Mouse (Mus musculus): ENCODE results near the gene Angel1.
A peak's percentile ranks its signal among the peaks of the same experiment; 100 is the strongest.

Angel1 gene

GRCm38 (mm10) chr12:86690700-86691485, 35.4 kb downstream of the Angel1 start:
- no peak for TF ChIP-seq GATA4 (IDR thresholded peaks at IDR 0.05; ENCODE audit: insufficient replicate concordance, low read length)

- no peak for TF ChIP-seq GATA4 (IDR thresholded peaks at IDR 0.05; ENCODE audit: insufficient replicate concordance, low read length)
These were observed 37.3 kb downstream of the Angel1 start for GRCm38 (mm10) chr12:86688917-86689316.

- TF ChIP-seq GATA4 (IDR thresholded peaks at IDR 0.05; ENCODE audit: insufficient replicate concordance, low read length), result no peak
These were observed 38.2 kb downstream of the Angel1 start for GRCm38 (mm10) chr12:86687971-86688573.

GRCm38 (mm10) chr12:86687445-86687955, 38.8 kb downstream of the Angel1 start:
- TF ChIP-seq GATA4 (IDR thresholded peaks at IDR 0.05; ENCODE audit: insufficient replicate concordance, low read length), result no peak

GRCm38 (mm10) chr12:86686551-86687330, 39.5 kb downstream of the Angel1 start:
- no peak for TF ChIP-seq GATA4 (IDR thresholded peaks at IDR 0.05; ENCODE audit: insufficient replicate concordance, low read length)

- TF ChIP-seq GATA4 (IDR thresholded peaks at IDR 0.05; ENCODE audit: insufficient replicate concordance, low read length), result no peak
These were observed 41.0 kb downstream of the Angel1 start for GRCm38 (mm10) chr12:86685275-86685674.

- TF ChIP-seq GATA4 (IDR thresholded peaks at IDR 0.05; ENCODE audit: insufficient replicate concordance, low read length), result peak; percentile 20; the same call in 1 of the 2 replicates
These were observed 42.6 kb downstream of the Angel1 start for GRCm38 (mm10) chr12:86683698-86684097.

GRCm38 (mm10) chr12:86682178-86682577, 44.1 kb downstream of the Angel1 start:
- no peak for TF ChIP-seq GATA4 (IDR thresholded peaks at IDR 0.05; ENCODE audit: insufficient replicate concordance, low read length)

- no peak for TF ChIP-seq GATA4 (IDR thresholded peaks at IDR 0.05; ENCODE audit: insufficient replicate concordance, low read length)
These were observed 44.6 kb downstream of the Angel1 start for GRCm38 (mm10) chr12:86681626-86682025.

- peak; percentile 14; the same call in 1 of the 2 replicates for TF ChIP-seq GATA4 (IDR thresholded peaks at IDR 0.05; ENCODE audit: insufficient replicate concordance, low read length)
These were observed 45.6 kb downstream of the Angel1 start for GRCm38 (mm10) chr12:86680591-86681193.

GRCm38 (mm10) chr12:86679991-86680491, 46.2 kb downstream of the Angel1 start:
- no peak for TF ChIP-seq GATA4 (IDR thresholded peaks at IDR 0.05; ENCODE audit: insufficient replicate concordance, low read length)

GRCm38 (mm10) chr12:86679546-86679930, 46.7 kb downstream of the Angel1 start:
- TF ChIP-seq GATA4 (IDR thresholded peaks at IDR 0.05; ENCODE audit: insufficient replicate concordance, low read length), result no peak

GRCm38 (mm10) chr12:86678591-86679545, 47.4 kb downstream of the Angel1 start, which contains the start of gene Vash1:
Vash1 (plus strand) TSS chr12:86678700.
- TF ChIP-seq GATA4 (IDR thresholded peaks at IDR 0.05; ENCODE audit: insufficient replicate concordance, low read length), result no peak

- no peak for TF ChIP-seq GATA4 (IDR thresholded peaks at IDR 0.05; ENCODE audit: insufficient replicate concordance, low read length)
These were observed 53.8 kb downstream of the Angel1 start for GRCm38 (mm10) chr12:86672507-86672906.

Data from liver, adult (tissue).